Mouse (Mus musculus) forebrain, embryonic 16.5 days (tissue): ENCODE data around the gene Rpl39. TPM values are rescaled to one million over a fixed set of nuclear protein-coding genes. Genes with fewer than 3 reads are reported as not detected.

Experiments used
- ATAC-seq: fragments of 200-750 bp; cut with Nextera tagmentation; 2 replicates; pipeline ENCODE4 v1.8.0; 2017; ENCODE audit warnings: mild to moderate bottlenecking, moderate library complexity
- H3K27ac ChIP-seq: fragments of 300-500 bp; sonication (generic); 2 replicates; pipeline ENCODE4 v1.5.1; 2014; ENCODE audit warnings: low read length, control low read depth
- H3K27me3 ChIP-seq: fragments of 300-500 bp; sonication (generic); replicated peaks from 2 replicates; pipeline ENCODE4 v1.6.1; 2014; ENCODE audit warnings: low read length; ENCODE audit not compliant: control insufficient read depth, insufficient read depth
- H3K36me3 ChIP-seq: fragments of 300-500 bp; sonication (generic); 2 replicates; pipeline ENCODE4 v1.6.1; 2014; ENCODE audit not compliant: control insufficient read depth, insufficient read depth
- H3K4me1 ChIP-seq: fragments of 300-500 bp; sonication (generic); replicated peaks from 2 replicates; pipeline ENCODE4 v1.6.1; 2014; ENCODE audit warnings: low read length; ENCODE audit not compliant: control insufficient read depth, insufficient read depth
- H3K4me2 ChIP-seq: fragments of 300-500 bp; sonication (generic); 2 replicates; pipeline ENCODE4 v1.6.1; 2014; ENCODE audit warnings: mild to moderate bottlenecking, low read length, control low read depth
- H3K4me3 ChIP-seq: fragments of 300-500 bp; sonication (generic); replicated peaks from 2 replicates; pipeline ENCODE4 v1.5.1; 2014; ENCODE audit warnings: mild to moderate bottlenecking, low read length, control low read depth
- H3K9ac ChIP-seq: fragments of 300-500 bp; sonication (generic); replicated peaks from 2 replicates; pipeline ENCODE4 v1.6.1; 2014; ENCODE audit warnings: low read depth, low read length, control low read depth
- H3K9me3 ChIP-seq: fragments of 300-500 bp; sonication (generic); 2 replicates; pipeline ENCODE4 v1.6.1; 2016; ENCODE audit warnings: low read length; ENCODE audit not compliant: control insufficient read depth
- WGBS: fragments of 180-500 bp; shearing (Covaris S2); extraction: QIAGEN DNeasy Blood & Tissue Kit; methylation state at CpG from one replicate; pipeline ENCODE4 v1.1.7; 2014; 5-methylcytosine and 5-hydroxymethylcytosine counted together
- polyA plus RNA-seq: library from polyadenylated mRNA; unstranded; fragments of >200 nt; fragmentation: Nextera tagmentation; extraction: Ambion mirVana; gene quantifications from 2 replicates; pipeline ENCODE4 v1.2.1, GENCODE M21; 2015

The Rpl39 gene
- polyA plus RNA-seq, 1 experiment from 2014 or later, result 261 TPM

DNA sequence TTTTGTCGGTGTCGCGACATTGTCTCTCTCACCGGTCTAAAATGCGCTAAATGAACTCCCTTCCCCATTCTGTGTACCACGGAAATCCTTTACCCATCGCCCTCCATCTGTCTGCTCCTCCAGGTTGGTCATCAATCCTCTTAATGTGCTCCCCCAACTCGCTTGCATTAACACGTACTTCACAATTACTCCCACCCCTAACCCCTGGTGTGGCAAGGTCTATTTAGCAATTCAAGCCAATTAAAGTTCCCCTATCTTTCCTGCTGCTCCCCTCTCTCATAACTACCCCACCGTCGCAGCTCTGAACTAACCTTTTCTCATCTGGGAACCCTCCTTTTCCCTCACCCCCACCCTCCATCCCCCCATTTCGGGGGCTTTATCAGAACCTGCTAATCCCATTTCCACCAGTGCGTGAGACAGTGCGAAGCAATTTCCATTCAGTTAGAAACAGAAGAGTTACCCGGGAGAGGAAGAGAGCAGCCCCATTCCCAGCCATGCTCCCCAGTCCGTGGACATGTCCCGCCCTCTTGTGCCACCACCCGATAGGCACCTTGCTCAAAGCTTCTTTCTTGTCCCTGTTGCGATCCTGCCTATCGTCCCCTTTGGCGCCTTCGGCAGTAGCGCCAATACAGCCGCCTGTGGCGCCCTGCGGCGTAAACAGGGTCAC lies 24.5 kb upstream of the Rpl39 start:
- WGBS, result 18% methylated on average over 27 of the region's 27 CpGs
- Histone ChIP-seq H3K36me3 (no peaks in the 10 kb centered on the region), H3K27ac (peak overlapping the region; percentile 88), H3K4me3 (peak overlapping the region; percentile 70), H3K4me1 (peaks cover 3% of the 10 kb centered on the region; the same call in 1 of the 2 replicates), H3K27me3 (no peaks in the 10 kb centered on the region), H3K9ac (peak overlapping the region; percentile 69), H3K9me3 (no peaks in the 10 kb centered on the region), H3K4me2 (peak overlapping the region; percentile 60)
- peak; percentile 73 for ATAC-seq

DNA sequence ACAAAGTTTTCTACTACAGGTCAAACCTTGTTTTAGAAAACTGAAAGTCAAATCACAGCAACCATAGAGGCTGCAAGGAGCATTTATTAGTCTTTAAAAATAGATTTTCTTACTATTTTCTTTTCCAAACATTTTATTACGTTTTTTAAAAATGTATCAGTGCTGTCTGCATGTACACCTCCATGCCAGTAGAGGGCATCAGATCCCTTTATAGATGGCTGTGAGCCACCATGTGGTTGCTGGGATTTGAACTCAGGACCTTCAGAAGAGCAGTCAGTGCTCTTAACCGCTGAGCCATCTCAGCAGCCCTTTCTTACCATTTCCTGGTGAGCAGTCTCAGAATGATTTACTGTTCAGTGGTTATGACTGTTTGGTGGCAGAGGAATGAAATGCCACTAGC lies 18.6 kb upstream of the Rpl39 start:
- no peaks in the 10 kb centered on the region for H3K27me3 ChIP-seq

DNA sequence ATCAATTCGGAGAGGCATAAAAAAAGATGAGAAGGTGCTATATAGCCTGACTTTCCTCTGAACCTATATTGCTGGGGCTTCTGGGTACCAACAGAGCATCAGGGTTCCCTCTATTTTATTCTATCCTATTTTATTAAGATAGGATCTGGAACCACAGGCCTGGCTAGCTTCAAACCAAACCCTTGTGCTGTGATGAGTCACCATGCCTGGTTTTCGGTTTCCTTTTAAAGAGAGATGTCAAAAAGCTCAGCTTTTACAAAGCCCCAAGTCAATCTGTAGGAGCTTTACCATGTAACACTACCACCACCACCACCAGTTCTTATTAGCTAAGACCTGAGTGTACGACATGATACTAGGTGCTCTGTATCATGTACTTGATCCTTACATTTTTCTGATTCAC lies 13.5 kb upstream of the Rpl39 start:
- H3K27ac ChIP-seq, result no peak overlapping the region
- H3K9me3 ChIP-seq, result no peaks in the 10 kb centered on the region
- 97% methylated on average over 3 of the region's 3 CpGs for whole genome bisulfite sequencing
- no peak overlapping the region for H3K4me3 ChIP-seq
- no peak for ATAC-seq
- no peaks in the 10 kb centered on the region for H3K4me1 ChIP-seq
- no peaks in the 10 kb centered on the region for H3K27me3 ChIP-seq
- no peak overlapping the region for H3K9ac ChIP-seq
- H3K36me3 ChIP-seq, result peaks cover 5% of the 10 kb centered on the region
- H3K4me2 ChIP-seq, result no peak overlapping the region

More for the DNA sequence above, 18.6 kb upstream of the Rpl39 start:
- H3K4me2 ChIP-seq, result no peak overlapping the region
- no peak overlapping the region for H3K27ac ChIP-seq
- no peak overlapping the region for H3K9ac ChIP-seq
- peaks cover 9% of the 10 kb centered on the region for H3K36me3 ChIP-seq
- ATAC-seq, result no peak
- no peaks in the 10 kb centered on the region for H3K4me1 ChIP-seq
- no peak overlapping the region for H3K4me3 ChIP-seq
- no peaks in the 10 kb centered on the region for H3K9me3 ChIP-seq
- 79% methylated on average over 2 of the region's 2 CpGs for WGBS

DNA sequence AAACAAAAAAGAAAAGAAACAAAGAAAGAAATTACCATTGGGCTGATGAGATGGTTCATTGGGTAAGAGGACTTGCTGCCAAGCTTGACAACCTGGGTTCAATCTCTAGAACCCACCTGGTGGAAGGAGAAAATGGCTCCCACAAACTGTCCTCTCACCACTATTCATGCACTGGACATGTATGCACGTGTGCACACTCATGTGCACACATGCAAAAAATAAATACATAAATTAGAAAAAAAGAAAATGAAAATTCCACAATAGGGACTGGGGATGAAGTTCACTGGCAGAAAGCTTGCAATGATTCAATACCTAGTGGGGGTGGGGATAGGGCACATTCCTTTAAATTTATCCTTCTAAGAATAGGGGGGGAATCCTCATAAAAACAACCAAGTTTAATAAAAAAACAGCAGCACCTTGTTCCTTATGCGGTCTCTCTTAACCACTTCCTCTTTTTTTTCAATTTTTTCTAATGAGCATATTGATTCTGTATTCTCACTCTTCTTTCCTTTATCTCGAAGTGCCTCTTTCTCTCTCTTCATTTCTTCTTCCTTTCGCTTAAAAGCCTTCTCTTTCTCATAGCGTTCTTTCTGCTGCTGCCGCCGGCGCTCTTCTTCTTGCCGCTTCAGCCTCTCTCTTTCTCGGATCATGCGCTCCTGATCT lies 10.0 kb upstream of the Rpl39 start:
- WGBS, result 91% methylated on average over 11 of the region's 11 CpGs
- Histone ChIP-seq H3K4me3 (no peak overlapping the region), H3K4me1 (no peaks in the 10 kb centered on the region), H3K36me3 (peaks cover 3% of the 10 kb centered on the region), H3K27ac (no peak overlapping the region), H3K27me3 (no peaks in the 10 kb centered on the region), H3K9me3 (no peaks in the 10 kb centered on the region), H3K4me2 (no peak overlapping the region), H3K9ac (no peak overlapping the region)
- ATAC-seq, result no peak

DNA sequence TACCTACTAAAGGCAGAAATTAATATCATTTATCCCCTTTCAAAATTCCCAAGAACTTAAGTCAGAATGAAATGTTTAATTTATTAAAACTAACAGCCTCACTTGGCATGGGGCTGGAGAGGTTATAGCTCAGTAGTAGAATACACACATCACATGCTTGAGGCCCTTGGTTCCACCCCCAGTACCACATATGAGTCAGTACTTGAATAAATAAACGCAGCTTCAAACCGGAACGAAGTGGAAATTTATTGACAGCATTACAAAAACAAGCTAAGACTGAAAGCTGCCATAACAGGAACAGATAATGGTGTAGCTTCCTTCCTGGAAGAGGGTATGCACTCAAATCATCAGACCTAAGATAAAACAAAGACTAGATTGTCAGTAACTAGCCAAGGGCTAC lies 6.3 kb upstream of the Rpl39 start:
- H3K27ac ChIP-seq, result no peak overlapping the region
- H3K4me2 ChIP-seq, result no peak overlapping the region
- no peak overlapping the region for H3K9ac ChIP-seq
- no peaks in the 10 kb centered on the region for H3K36me3 ChIP-seq
- ATAC-seq, result no peak
- no peaks in the 10 kb centered on the region for H3K4me1 ChIP-seq
- H3K27me3 ChIP-seq, result no peaks in the 10 kb centered on the region
- no peak overlapping the region for H3K4me3 ChIP-seq
- 93% methylated on average over 3 of the region's 3 CpGs for WGBS
- H3K9me3 ChIP-seq, result no peaks in the 10 kb centered on the region

DNA sequence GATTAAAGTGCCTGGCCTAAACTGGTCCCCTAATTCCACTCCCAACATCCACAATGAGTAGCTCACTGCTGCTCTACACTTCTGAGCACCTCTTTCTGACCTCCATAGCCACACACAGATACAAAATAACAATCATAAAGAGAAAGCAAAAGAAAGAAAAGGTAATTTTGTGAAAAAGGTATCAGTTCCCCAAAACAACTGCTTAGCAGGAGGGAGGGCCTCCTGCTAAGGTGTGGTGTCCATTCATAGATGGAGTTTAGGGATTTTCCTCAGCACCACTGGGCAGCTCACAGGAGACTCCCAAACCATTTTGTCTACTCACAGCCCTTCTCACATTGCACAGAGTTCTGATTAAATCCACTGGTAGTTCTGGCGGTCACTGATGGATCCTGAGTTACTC lies 3.6 kb upstream of the Rpl39 start:
- H3K4me2 ChIP-seq, result no peak overlapping the region
- no peak for ATAC-seq
- no peaks in the 10 kb centered on the region for H3K36me3 ChIP-seq
- no peaks in the 10 kb centered on the region for H3K4me1 ChIP-seq
- H3K4me3 ChIP-seq, result no peak overlapping the region
- H3K9ac ChIP-seq, result no peak overlapping the region
- no peaks in the 10 kb centered on the region for H3K27me3 ChIP-seq
- no peaks in the 10 kb centered on the region for H3K9me3 ChIP-seq
- 75% methylated on average over 1 of the region's 1 CpGs for whole genome bisulfite sequencing
- H3K27ac ChIP-seq, result no peak overlapping the region

DNA sequence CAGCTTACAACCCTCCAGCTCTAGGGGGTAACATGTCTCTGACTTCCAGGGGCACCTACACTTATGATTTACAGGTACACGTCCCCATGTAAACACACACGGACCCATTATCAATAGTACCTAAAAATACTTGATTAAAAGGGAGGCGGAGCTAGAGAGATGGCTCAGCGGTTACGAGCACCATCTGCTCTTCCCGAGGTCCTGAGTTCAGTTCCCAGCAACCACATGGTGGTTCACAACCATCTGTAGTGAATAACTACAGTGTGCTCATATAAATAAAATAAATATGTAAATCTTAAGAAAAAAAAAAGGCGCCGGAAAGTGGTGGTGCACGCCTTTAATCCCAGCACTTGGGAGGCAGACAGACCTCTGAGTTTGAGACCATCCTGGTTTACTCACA lies 463 bp upstream of the Rpl39 start:
- Histone ChIP-seq H3K4me1 (peaks cover 9% of the 10 kb centered on the region), H3K27ac (peak overlapping the region; percentile 81), H3K4me3 (peak overlapping the region; percentile 58), H3K36me3 (no peaks in the 10 kb centered on the region; the same call in 1 of the 2 replicates), H3K4me2 (peak overlapping the region; percentile 69), H3K9me3 (no peaks in the 10 kb centered on the region), H3K27me3 (no peaks in the 10 kb centered on the region), H3K9ac (no peak overlapping the region)
- WGBS, result 22% methylated on average over 9 of the region's 9 CpGs
- peak; percentile 39; the same call in 1 of the 2 replicates for ATAC-seq

DNA sequence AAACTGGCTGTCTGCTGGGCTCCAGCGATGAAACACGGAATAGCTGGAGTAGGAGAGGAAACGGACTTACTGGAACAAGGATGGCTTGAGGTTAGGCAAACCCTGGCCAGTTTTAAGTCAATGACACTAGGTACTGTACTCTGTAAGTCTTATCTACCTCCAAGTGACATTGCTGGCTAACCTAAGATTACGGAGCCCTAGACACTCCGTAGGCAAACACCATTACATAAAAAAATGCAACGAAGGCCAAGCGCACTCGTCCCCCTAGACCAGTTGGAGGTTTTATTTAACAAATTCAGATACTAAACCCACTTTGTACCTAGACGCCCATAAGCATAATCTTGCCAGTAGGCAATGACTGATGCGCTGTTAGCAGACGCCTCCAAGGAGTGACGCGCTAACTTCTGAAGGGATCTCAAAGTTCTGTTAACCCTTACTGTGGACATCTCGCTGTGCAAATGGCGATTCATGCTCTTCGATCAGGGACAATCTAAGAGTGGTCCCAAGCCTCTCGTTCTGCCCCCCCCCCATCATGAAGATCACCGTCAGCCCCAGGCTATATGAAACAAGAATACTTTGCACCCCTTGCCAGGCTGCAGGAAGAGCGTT lies 780 bp downstream of the Rpl39 start:
- peak overlapping the region; percentile 81 for H3K27ac ChIP-seq
- H3K9ac ChIP-seq, result peak overlapping the region; percentile 47
- no peaks in the 10 kb centered on the region for H3K9me3 ChIP-seq
- no peaks in the 10 kb centered on the region; the same call in 1 of the 2 replicates for H3K36me3 ChIP-seq
- H3K27me3 ChIP-seq, result no peaks in the 10 kb centered on the region
- peak overlapping the region; percentile 69 for H3K4me2 ChIP-seq
- ATAC-seq, result peak; percentile 51
- 12% methylated on average over 19 of the region's 19 CpGs for WGBS
- H3K4me3 ChIP-seq, result peak overlapping the region; percentile 58
- H3K4me1 ChIP-seq, result peaks cover 9% of the 10 kb centered on the region

DNA sequence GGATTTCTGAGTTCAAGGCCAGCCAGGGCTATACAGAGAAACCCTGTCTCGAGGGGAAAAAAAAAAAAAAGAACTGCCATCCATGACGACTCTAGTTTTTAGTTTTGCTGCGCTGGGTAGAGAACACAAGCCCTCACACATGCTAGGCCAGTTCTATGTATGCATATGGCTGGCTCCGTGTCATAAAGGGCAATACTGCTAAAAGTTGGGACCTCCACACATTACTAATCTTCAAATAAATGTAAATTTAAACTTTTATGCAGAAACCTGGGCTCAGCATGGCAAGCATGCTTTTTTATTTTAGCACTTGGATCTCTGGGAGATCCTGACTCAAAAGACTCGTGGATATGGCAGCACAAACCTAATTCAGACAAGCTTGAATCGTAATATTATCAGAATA lies 4.0 kb downstream of the Rpl39 start:
- H3K4me1 ChIP-seq, result peaks cover 9% of the 10 kb centered on the region
- no peaks in the 10 kb centered on the region for H3K27me3 ChIP-seq
- no peak for ATAC-seq
- H3K9me3 ChIP-seq, result no peaks in the 10 kb centered on the region
- 50% methylated on average over 6 of the region's 6 CpGs for WGBS
- H3K4me2 ChIP-seq, result no peak overlapping the region
- H3K9ac ChIP-seq, result no peak overlapping the region
- no peak overlapping the region for H3K27ac ChIP-seq
- no peaks in the 10 kb centered on the region; the same call in 1 of the 2 replicates for H3K36me3 ChIP-seq
- H3K4me3 ChIP-seq, result no peak overlapping the region
